Mouse (Mus musculus) forebrain, embryonic 14.5 days (tissue): Measurements from ENCODE around the gene Wdr90. TPM values are rescaled to one million over a fixed set of nuclear protein-coding genes. Genes with fewer than 3 reads are reported as not detected.
"Not testable (repeated sequence)": the region's sequence is repeated elsewhere in the genome, so short reads cannot be mapped to it uniquely, and the experiment has no call there.

Source experiments
- ATAC-seq: fragments of 200-750 bp; cut with Nextera tagmentation; 2 replicates; pipeline ENCODE4 v1.8.0; 2017; ENCODE audit warnings: mild to moderate bottlenecking, moderate library complexity
- DNase-seq: peaks from one replicate; pipeline ENCODE4 v3.0.0-alpha.2; 2015; ENCODE audit warnings: low spot score
- H3K27ac ChIP-seq: fragments of 300-500 bp; sonication (generic); 2 replicates; pipeline ENCODE4 v1.5.1; 2014; ENCODE audit warnings: low read depth, mild to moderate bottlenecking, control low read depth, low read length, moderate library complexity
- H3K27me3 ChIP-seq: fragments of 300-500 bp; sonication (generic); replicated peaks from 2 replicates; pipeline ENCODE4 v1.6.1; 2014; ENCODE audit warnings: low read length, control low read depth, mixed read lengths; ENCODE audit not compliant: control insufficient read depth, insufficient read depth
- H3K36me3 ChIP-seq: fragments of 300-500 bp; sonication (generic); 2 replicates; pipeline ENCODE4 v1.6.1; 2014; ENCODE audit warnings: low read length, control low read depth; ENCODE audit not compliant: control insufficient read depth, insufficient read depth
- H3K4me1 ChIP-seq: fragments of 300-500 bp; sonication (generic); 2 replicates; pipeline ENCODE4 v1.6.1; 2014; ENCODE audit warnings: antibody characterized with exemption, low read length, control low read depth; ENCODE audit not compliant: control insufficient read depth, insufficient read depth
- H3K4me2 ChIP-seq: fragments of 300-500 bp; sonication (generic); 2 replicates; pipeline ENCODE4 v1.6.1; 2014; ENCODE audit warnings: mild to moderate bottlenecking, control low read depth, low read length
- H3K4me3 ChIP-seq: fragments of 300-500 bp; sonication (generic); 2 replicates; pipeline ENCODE4 v1.5.1; 2014; ENCODE audit warnings: low read depth, low read length, control low read depth
- H3K9ac ChIP-seq: fragments of 300-500 bp; sonication (generic); 2 replicates; pipeline ENCODE4 v1.6.1; 2014; ENCODE audit warnings: mild to moderate bottlenecking, low read length, control low read depth, moderate library complexity
- H3K9me3 ChIP-seq: fragments of 300-500 bp; sonication (generic); replicated peaks from 2 replicates; pipeline ENCODE4 v1.6.1; 2016; ENCODE audit warnings: low read length, control low read depth, mixed read lengths; ENCODE audit not compliant: control insufficient read depth
- WGBS: fragments of 180-500 bp; shearing (Covaris S2); extraction: QIAGEN DNeasy Blood & Tissue Kit; methylation state at CpG from one replicate; pipeline ENCODE4 v1.1.7; 2014; 5-methylcytosine and 5-hydroxymethylcytosine counted together
- polyA plus RNA-seq: library from polyadenylated mRNA; unstranded; fragments of >200 nt; fragmentation: Nextera tagmentation; extraction: Ambion mirVana; gene quantifications from 2 replicates; pipeline ENCODE4 v1.2.1, GENCODE M21; 2014

The Wdr90 gene
- polyA plus RNA-seq, 1 experiment from 2014 or later: 11.6 TPM

GRCm38 (mm10) chr17:25808789-25809605 lies 52.3 kb downstream of the Wdr90 start, which contains the start of gene Fbxl16:
TSS of gene Fbxl16 (plus strand) at chr17:25809085.
- Histone ChIP-seq H3K27ac (peak within 1 kb of the TSS; percentile 95), H3K36me3 (no peaks in the 10 kb centered on the region), H3K4me3 (peak within 1 kb of the TSS; percentile 85), H3K9ac (peak within 1 kb of the TSS; percentile 95), H3K4me1 (peaks cover 16% of the 10 kb centered on the region), H3K27me3 (0 out of 2 replicates have a peak, but pooled peaks cover 3% of the 10 kb centered on the region), H3K4me2 (peak within 1 kb of the TSS; percentile 86), H3K9me3 (no peaks in the 10 kb centered on the region)
- under 1% methylated on average over 79 of the region's 100 CpGs for WGBS
- ATAC-seq (peak; percentile 88), DNase-seq (peak; percentile 96)

GRCm38 (mm10) chr17:25808028-25808427 lies 53.3 kb downstream of the Wdr90 start:
- Histone ChIP-seq H3K4me2 (peak overlapping the region; percentile 86), H3K27ac (peak overlapping the region; percentile 95; the same call in 1 of the 2 replicates), H3K27me3 (0 out of 2 replicates have a peak, but pooled peaks cover 3% of the 10 kb centered on the region), H3K9me3 (no peaks in the 10 kb centered on the region), H3K36me3 (no peaks in the 10 kb centered on the region), H3K4me1 (peaks cover 24% of the 10 kb centered on the region), H3K9ac (peak overlapping the region; percentile 95), H3K4me3 (peak overlapping the region; percentile 85; the same call in 1 of the 2 replicates)
- 40% methylated on average over 5 of the region's 5 CpGs for WGBS
- ATAC-seq (no peak), DNase-seq (no peak)

DNA sequence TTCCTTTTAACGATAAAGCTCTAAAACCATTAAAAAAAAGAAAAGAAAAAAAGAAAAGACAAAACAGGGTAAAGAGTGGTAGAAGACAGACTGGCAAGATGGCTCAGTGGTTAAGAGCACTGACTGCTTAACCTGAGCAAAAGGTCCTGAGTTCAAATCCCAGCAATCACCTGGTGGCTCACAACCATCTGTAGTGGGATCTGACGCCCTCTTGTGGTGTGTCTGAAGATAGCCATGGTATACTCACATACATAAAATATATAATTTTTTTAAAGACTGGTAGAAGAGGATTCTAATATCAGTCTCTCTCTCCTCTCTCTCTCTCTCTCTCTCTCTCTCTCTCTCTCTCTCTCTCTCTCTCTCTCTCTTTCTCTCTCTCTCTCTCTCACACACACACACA lies 53.8 kb downstream of the Wdr90 start:
- not testable (repeated sequence) for H3K4me2 ChIP-seq, H3K27ac ChIP-seq, H3K27me3 ChIP-seq, H3K36me3 ChIP-seq, H3K9ac ChIP-seq, DNase-seq, ATAC-seq, H3K9me3 ChIP-seq, H3K4me3 ChIP-seq
- 50% methylated on average over 2 of the region's 2 CpGs for WGBS
- H3K4me1 ChIP-seq: peaks cover 29% of the 10 kb centered on the region

- 81% methylated on average over 4 of the region's 4 CpGs for WGBS
Observed at GRCm38 (mm10) chr17:25806507-25806906, 54.8 kb downstream of the Wdr90 start.

GRCm38 (mm10) chr17:25802825-25803517 lies 58.3 kb downstream of the Wdr90 start:
- no peak overlapping the region for H3K4me3 ChIP-seq
- H3K27ac ChIP-seq: peak overlapping the region; percentile 90
- WGBS: 8% methylated on average over 10 of the region's 10 CpGs
- H3K9ac ChIP-seq: peak overlapping the region; percentile 41
- 0 out of 2 replicates have a peak, but pooled peaks cover 3% of the 10 kb centered on the region for H3K27me3 ChIP-seq
- DNase-seq (peak; percentile 89), ATAC-seq (peak; percentile 91)
- H3K4me2 ChIP-seq: peak overlapping the region; percentile 33
- peaks cover 18% of the 10 kb centered on the region for H3K4me1 ChIP-seq
- H3K36me3 ChIP-seq: no peaks in the 10 kb centered on the region
- no peaks in the 10 kb centered on the region for H3K9me3 ChIP-seq

More at GRCm38 (mm10) chr17:25806507-25806906, 54.8 kb downstream of the Wdr90 start:
- Histone ChIP-seq H3K36me3 (no peaks in the 10 kb centered on the region), H3K27me3 (0 out of 2 replicates have a peak, but pooled peaks cover 3% of the 10 kb centered on the region), H3K9ac (no peak overlapping the region), H3K4me1 (peaks cover 34% of the 10 kb centered on the region), H3K4me3 (no peak overlapping the region), H3K4me2 (no peak overlapping the region), H3K27ac (no peak overlapping the region), H3K9me3 (no peaks in the 10 kb centered on the region)
- no peak for DNase-seq
- ATAC-seq: no peak

DNA sequence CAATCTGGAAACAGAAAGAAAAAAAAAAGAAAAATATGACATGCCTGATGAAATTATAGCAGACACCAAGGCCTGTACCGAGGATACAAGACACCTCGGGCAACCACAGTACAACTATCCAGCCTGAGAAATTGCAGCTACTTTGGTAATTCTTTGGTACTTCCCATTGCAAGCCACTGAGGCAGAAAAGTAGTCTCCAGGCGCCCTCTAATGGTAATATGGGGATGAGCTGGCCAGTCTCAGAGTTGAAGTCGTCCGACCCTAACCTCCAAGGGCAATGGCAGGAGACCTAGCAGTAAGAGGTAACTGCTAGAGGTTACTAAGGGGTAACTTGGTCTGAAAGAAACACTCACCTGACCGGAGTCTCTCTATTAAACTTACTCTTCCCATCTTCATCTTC lies 60.3 kb downstream of the Wdr90 start:
- Histone ChIP-seq H3K27me3 (0 out of 2 replicates have a peak, but pooled peaks cover 3% of the 10 kb centered on the region), H3K4me2 (no peak overlapping the region), H3K9me3 (no peaks in the 10 kb centered on the region), H3K4me1 (peaks cover 28% of the 10 kb centered on the region), H3K27ac (no peak overlapping the region), H3K4me3 (no peak overlapping the region), H3K9ac (no peak overlapping the region), H3K36me3 (no peaks in the 10 kb centered on the region)
- WGBS: 5% methylated on average over 6 of the region's 6 CpGs
- ATAC-seq (peak; percentile 16; the same call in 1 of the 2 replicates), DNase-seq (peak; percentile 86)

DNA sequence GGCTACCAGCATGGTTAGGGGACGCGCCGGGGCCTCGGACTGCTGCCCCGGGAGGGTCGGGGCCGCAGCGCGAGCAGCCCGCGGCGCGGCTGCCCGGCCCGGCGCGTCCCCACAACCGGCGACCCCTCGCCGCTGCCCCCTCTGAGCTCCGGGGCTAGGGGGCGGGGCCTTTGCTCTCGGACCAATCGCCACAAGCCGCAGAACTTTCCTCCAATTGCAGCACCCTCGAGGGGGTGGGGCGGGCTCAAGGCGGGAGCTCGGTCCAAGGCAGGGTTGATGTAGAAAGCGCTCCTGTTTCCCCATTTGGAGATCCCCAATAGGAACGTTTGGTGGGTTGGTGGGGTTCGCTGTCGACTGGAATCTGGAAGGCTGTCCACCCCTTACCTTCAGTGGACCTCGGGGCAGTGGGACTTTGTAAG lies 64.3 kb downstream of the Wdr90 start, which contains the start of gene Metrn:
TSS of gene Metrn (minus strand) at position 186 of the 419 bp plus-strand sequence.
- Histone ChIP-seq H3K27ac (peak within 1 kb of the TSS; percentile 60), H3K4me1 (peaks cover 36% of the 10 kb centered on the region), H3K27me3 (no peaks in the 10 kb centered on the region), H3K4me2 (peak within 1 kb of the TSS; percentile 73), H3K4me3 (peak within 1 kb of the TSS; percentile 60), H3K9ac (peak within 1 kb of the TSS; percentile 63), H3K9me3 (no peaks in the 10 kb centered on the region), H3K36me3 (no peaks in the 10 kb centered on the region)
- DNase-seq: peak; percentile 89
- ATAC-seq: peak; percentile 77
- WGBS: under 1% methylated on average over 32 of the region's 35 CpGs

DNA sequence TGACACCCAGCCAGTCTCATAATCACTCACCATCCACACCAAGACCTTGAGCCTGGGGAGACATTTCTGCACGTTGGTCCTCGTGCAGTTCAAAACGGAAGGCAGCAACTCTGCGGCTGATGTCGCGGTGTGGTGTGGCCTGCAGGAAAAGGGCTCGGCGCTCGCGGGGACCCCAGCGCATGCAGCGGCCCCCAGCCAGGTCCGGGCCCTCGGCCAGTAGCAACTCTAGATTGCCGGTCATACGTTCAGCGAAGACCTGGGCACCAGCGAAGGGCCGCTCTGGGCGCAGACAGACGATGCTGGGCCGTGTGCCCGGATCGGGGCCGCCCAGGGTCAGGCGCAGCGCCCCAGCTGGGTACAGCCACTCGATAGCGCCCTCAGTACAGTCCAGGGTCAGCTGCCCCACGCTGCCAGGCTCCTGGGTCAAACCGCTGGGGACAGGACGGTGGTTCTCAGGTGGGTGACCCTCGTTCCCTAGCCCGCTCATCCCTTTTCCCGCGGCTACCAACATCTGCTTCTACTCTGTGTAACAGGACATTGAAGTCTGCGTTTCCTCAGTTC lies 65.0 kb downstream of the Wdr90 start:
- H3K27me3 ChIP-seq: no peaks in the 10 kb centered on the region
- peak overlapping the region; percentile 60 for H3K4me3 ChIP-seq
- DNase-seq: no peak
- no peaks in the 10 kb centered on the region for H3K9me3 ChIP-seq
- H3K9ac ChIP-seq: peak overlapping the region; percentile 63
- ATAC-seq: 0 out of 2 replicates have a peak, but pooled peaks have one; percentile 0
- H3K4me2 ChIP-seq: peak overlapping the region; percentile 73
- WGBS: under 1% methylated on average over 37 of the region's 37 CpGs
- H3K4me1 ChIP-seq: peaks cover 39% of the 10 kb centered on the region
- H3K27ac ChIP-seq: peak overlapping the region; percentile 60
- H3K36me3 ChIP-seq: no peaks in the 10 kb centered on the region
